Mouse (Mus musculus) midbrain, embryonic 10.5 days (tissue): ENCODE measurements at regions not wholly inside any gene's neighbourhood (a gene's known extent, or its start where the extent isn't known, plus 50 kb on each side); places are given as distances from the start of the nearest gene placed in this dataset.

Experiments
- DNase-seq: peaks from one replicate; pipeline ENCODE4 v3.0.0-alpha.2; 2017; ENCODE audit warnings: low spot score
- H3K27ac ChIP-seq: fragments of 300-500 bp; sonication (generic); replicated peaks from 2 replicates; pipeline ENCODE4 v1.5.1; 2016; ENCODE audit warnings: mild to moderate bottlenecking
- H3K27me3 ChIP-seq: fragments of 300-500 bp; sonication (generic); 2 replicates; pipeline ENCODE4 v1.6.1; 2016; ENCODE audit warnings: low read depth, mild to moderate bottlenecking; ENCODE audit not compliant: poor library complexity, severe bottlenecking
- H3K36me3 ChIP-seq: fragments of 300-500 bp; sonication (generic); 2 replicates; pipeline ENCODE4 v1.6.1; 2016; ENCODE audit warnings: mild to moderate bottlenecking, moderate library complexity
- H3K4me1 ChIP-seq: fragments of 300-500 bp; sonication (generic); 2 replicates; pipeline ENCODE4 v1.6.1; 2016
- H3K4me3 ChIP-seq: fragments of 300-500 bp; sonication (generic); 2 replicates; pipeline ENCODE4 v1.5.1; 2016; ENCODE audit warnings: mild to moderate bottlenecking, moderate library complexity
- H3K9me3 ChIP-seq: fragments of 300-500 bp; sonication (generic); replicated peaks from 2 replicates; pipeline ENCODE4 v1.6.1; 2016; ENCODE audit warnings: mild to moderate bottlenecking
- WGBS: fragments of 180-500 bp; shearing (Covaris S2); methylation state at CpG from one replicate; pipeline ENCODE4 v1.1.7; 2016; 5-methylcytosine and 5-hydroxymethylcytosine counted together

GRCm38 (mm10) chr12:28038161-28038911 lies 513.9 kb downstream of the Dcdc2c start:
- DNase-seq: no peak
- H3K27ac ChIP-seq: no peak overlapping the region
- no peak overlapping the region for H3K4me3 ChIP-seq
- H3K4me1 ChIP-seq: no peaks in the 10 kb centered on the region
- no peaks in the 10 kb centered on the region for H3K27me3 ChIP-seq
- H3K36me3 ChIP-seq: no peaks in the 10 kb centered on the region
- no peaks in the 10 kb centered on the region for H3K9me3 ChIP-seq
- WGBS: 89% methylated on average over 7 of the region's 7 CpGs

DNA sequence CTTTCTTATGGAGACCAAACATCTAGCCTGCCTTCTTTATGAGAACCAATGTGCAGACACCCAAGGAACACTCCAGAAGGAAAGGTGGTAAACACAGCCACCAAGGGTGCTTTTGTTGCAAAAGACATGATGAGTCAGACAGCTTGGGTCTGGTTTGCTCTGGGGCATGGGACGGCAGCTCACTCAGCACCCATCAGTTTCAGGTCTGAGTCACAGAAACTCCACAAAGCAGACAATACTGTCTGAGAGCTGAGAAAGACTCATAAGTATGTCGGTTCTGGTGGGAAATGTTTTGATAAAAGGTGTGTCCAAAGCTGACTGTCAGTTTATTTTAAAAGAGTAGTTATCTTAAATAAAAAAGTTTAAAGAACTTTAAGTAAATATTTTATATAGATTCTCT lies 553.0 kb downstream of the Dcdc2c start:
- Histone ChIP-seq H3K27ac (no peak overlapping the region), H3K36me3 (no peaks in the 10 kb centered on the region), H3K9me3 (no peaks in the 10 kb centered on the region), H3K4me3 (no peak overlapping the region), H3K27me3 (no peaks in the 10 kb centered on the region), H3K4me1 (no peaks in the 10 kb centered on the region)
- DNase-seq: no peak
- 91% methylated on average over 2 of the region's 2 CpGs for WGBS

DNA sequence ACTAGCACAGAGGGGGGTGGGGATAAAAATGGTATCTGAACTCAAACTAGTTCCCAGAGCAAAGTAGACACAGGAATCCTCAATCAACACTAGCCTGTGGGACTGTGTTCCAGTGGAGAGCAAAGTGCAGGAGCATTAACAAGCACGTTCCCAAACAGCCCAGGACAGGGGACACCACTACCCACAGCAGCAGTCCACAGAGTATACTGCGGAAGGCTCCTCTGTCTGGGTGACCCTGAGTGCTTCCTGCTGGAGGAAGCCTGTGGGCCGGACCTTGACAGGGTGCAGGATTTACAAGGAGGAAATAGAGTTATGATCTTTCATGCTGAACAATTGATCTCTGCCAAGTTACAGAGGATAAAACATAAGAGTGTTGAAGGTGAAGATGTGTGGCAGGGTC lies 560.0 kb downstream of the Dcdc2c start:
- 81% methylated on average over 3 of the region's 3 CpGs for WGBS

GRCm38 (mm10) chr12:27984261-27984841 lies 567.8 kb downstream of the Dcdc2c start:
- H3K4me3 ChIP-seq: no peak overlapping the region
- DNase-seq: no peak
- WGBS: 92% methylated on average over 3 of the region's 3 CpGs
- no peaks in the 10 kb centered on the region for H3K36me3 ChIP-seq
- H3K27ac ChIP-seq: no peak overlapping the region
- no peaks in the 10 kb centered on the region for H3K9me3 ChIP-seq
- no peaks in the 10 kb centered on the region for H3K4me1 ChIP-seq
- no peaks in the 10 kb centered on the region for H3K27me3 ChIP-seq

More for the DNA sequence above, 560.0 kb downstream of the Dcdc2c start:
- no peak overlapping the region for H3K27ac ChIP-seq
- no peak for DNase-seq
- H3K4me3 ChIP-seq: no peak overlapping the region
- H3K27me3 ChIP-seq: no peaks in the 10 kb centered on the region
- no peaks in the 10 kb centered on the region for H3K36me3 ChIP-seq
- no peaks in the 10 kb centered on the region for H3K9me3 ChIP-seq
- H3K4me1 ChIP-seq: no peaks in the 10 kb centered on the region

- Histone ChIP-seq H3K9me3 (no peaks in the 10 kb centered on the region), H3K4me3 (no peak overlapping the region), H3K27me3 (no peaks in the 10 kb centered on the region), H3K4me1 (peaks cover 19% of the 10 kb centered on the region), H3K36me3 (no peaks in the 10 kb centered on the region), H3K27ac (peak overlapping the region; percentile 35)
- WGBS: 54% methylated on average over 8 of the region's 8 CpGs
- DNase-seq: no peak
These were observed 573.8 kb downstream of the Dcdc2c start for GRCm38 (mm10) chr12:27978257-27978931.

DNA sequence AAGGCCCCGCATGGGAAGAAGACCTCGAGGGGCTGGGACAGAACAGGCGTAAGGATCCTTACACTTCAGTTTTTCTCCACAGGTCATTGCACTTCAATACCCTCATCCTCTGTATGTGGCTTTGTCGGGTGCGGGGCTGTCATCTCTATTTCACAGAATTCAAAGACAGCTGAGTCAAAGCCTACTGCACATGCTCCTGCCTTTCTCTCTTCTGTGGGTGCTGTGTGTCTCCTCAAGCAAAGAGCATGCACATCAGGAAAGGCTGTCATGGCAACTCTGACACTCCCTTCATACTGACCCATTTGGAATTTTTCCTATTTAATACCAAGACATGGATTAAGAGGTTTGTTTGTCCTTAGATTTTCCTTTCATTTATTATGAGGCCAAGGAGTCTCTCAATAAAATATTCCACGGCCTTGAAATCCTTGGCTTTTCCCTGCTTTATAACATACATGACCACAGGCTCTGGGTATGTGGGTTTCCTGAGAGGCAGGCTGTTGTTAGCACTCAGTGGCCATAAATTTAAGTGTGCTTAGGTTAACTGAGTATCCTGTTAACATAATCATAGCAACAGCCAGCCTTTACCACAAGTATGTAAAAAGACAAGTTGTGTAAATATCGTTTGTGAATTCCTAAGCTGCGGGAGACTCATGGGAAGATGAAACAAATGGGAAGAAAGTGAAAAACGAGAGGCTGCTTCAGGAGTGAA lies 574.5 kb downstream of the Dcdc2c start:
- peaks cover 19% of the 10 kb centered on the region for H3K4me1 ChIP-seq
- H3K4me3 ChIP-seq: no peak overlapping the region
- peak overlapping the region; percentile 35; the same call in 1 of the 2 replicates for H3K27ac ChIP-seq
- H3K9me3 ChIP-seq: no peaks in the 10 kb centered on the region
- peak; percentile 12 for DNase-seq
- WGBS: 67% methylated on average over 9 of the region's 9 CpGs
- H3K36me3 ChIP-seq: no peaks in the 10 kb centered on the region
- H3K27me3 ChIP-seq: no peaks in the 10 kb centered on the region

DNA sequence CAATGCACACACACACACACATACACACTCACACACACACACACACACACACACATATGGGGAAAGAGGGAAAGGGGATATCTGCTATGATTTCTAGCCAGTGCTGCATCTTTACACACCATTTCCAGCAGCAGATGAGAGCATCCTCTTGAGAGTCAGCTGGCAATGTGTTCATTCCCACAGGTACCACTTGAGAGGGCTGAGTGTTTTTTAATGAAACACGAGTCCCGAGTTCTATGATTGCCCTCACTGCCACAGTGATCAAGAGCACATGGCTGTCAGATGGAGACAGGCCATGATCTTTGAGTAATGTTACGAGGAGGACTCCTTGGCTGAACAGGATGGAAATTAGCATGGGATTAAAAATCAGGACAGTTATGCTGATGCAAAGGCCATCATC lies 589.3 kb downstream of the Dcdc2c start:
- 78% methylated on average over 3 of the region's 3 CpGs for WGBS
- Histone ChIP-seq H3K27ac (no peak overlapping the region), H3K36me3 (no peaks in the 10 kb centered on the region)

GRCm38 (mm10) chr12:27960064-27960463 lies 592.1 kb downstream of the Dcdc2c start:
- WGBS: 66% methylated on average over 6 of the region's 6 CpGs
- DNase-seq: no peak
- no peak overlapping the region for H3K27ac ChIP-seq

More for the DNA sequence above, 589.3 kb downstream of the Dcdc2c start:
- Histone ChIP-seq H3K4me3 (no peak overlapping the region), H3K27me3 (no peaks in the 10 kb centered on the region), H3K4me1 (no peaks in the 10 kb centered on the region), H3K9me3 (no peaks in the 10 kb centered on the region)
- no peak for DNase-seq

GRCm38 (mm10) chr12:27947646-27948045 lies 604.6 kb downstream of the Dcdc2c start:
- no peaks in the 10 kb centered on the region for H3K27me3 ChIP-seq
- 0 out of 2 replicates have a peak overlapping the region, but pooled peaks have one; percentile 57 for H3K27ac ChIP-seq
- peaks cover 26% of the 10 kb centered on the region for H3K4me1 ChIP-seq
- H3K9me3 ChIP-seq: no peaks in the 10 kb centered on the region
- WGBS: 80% methylated on average over 3 of the region's 3 CpGs
- no peaks in the 10 kb centered on the region for H3K36me3 ChIP-seq
- no peak for DNase-seq
- H3K4me3 ChIP-seq: no peak overlapping the region

More at GRCm38 (mm10) chr12:27960064-27960463, 592.1 kb downstream of the Dcdc2c start:
- Histone ChIP-seq H3K9me3 (no peaks in the 10 kb centered on the region), H3K4me3 (no peak overlapping the region), H3K27me3 (no peaks in the 10 kb centered on the region), H3K36me3 (no peaks in the 10 kb centered on the region), H3K4me1 (no peaks in the 10 kb centered on the region)

DNA sequence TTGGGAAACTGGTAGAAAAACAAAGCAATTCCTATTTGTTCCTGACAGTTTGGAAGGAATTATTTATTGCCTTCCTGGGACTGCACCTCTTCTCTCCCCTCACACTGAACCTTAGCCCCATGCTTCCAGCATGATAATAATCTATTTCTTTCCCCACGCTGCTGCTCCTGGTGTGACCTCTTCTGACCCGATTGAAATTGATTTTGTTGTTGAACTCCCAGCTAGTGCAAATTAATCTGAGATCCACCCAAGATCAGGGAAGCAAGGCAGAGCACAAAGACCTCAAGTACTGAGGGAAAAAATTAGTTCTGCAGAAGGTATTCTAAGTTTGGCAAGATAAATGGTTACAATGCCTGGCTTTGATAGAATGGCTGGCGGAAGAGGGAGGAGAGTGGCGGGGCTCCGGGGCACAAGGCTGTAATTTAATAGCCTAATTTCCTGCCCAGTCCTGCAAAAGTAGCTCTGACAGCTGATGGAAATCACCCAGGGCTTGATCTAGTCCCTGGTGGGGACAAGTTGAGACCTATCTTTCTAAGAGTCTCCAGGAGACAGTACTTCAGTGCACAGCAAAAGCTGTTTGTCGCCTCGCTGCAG lies 604.6 kb upstream of the Sox11 start:
- WGBS: 60% methylated on average over 7 of the region's 7 CpGs
- H3K36me3 ChIP-seq: no peaks in the 10 kb centered on the region
- H3K27me3 ChIP-seq: no peaks in the 10 kb centered on the region
- H3K9me3 ChIP-seq: no peaks in the 10 kb centered on the region
- peak overlapping the region; percentile 57; the same call in 1 of the 2 replicates for H3K27ac ChIP-seq
- peaks cover 26% of the 10 kb centered on the region for H3K4me1 ChIP-seq
- no peak for DNase-seq
- no peak overlapping the region for H3K4me3 ChIP-seq

- H3K4me3 ChIP-seq: no peak overlapping the region
- H3K27ac ChIP-seq: no peak overlapping the region
- peaks cover 26% of the 10 kb centered on the region for H3K4me1 ChIP-seq
- H3K27me3 ChIP-seq: no peaks in the 10 kb centered on the region
- H3K36me3 ChIP-seq: no peaks in the 10 kb centered on the region
- 64% methylated on average over 2 of the region's 2 CpGs for WGBS
- H3K9me3 ChIP-seq: no peaks in the 10 kb centered on the region
- DNase-seq: peak; percentile 19
These were observed 603.0 kb upstream of the Sox11 start for GRCm38 (mm10) chr12:27945411-27945810.

DNA sequence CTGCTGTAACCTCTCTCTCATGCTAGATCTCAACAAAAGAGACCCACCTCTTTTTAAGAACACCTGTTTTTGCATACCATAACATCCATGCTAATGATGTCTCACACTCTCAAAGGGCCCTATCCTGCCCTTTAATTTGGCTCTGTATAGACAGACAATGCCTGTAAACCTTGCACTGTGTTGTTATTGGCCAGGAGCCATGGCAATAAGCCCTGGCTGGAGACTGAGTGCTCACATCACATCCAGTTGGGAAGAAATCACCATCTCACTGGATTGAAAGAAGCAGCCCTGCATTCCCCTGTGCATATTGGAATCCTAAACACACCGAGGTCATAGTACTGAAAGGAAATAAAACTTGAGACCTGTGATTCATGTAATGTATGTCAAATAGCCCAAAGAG lies 598.7 kb upstream of the Sox11 start:
- no peak for DNase-seq
- Histone ChIP-seq H3K36me3 (no peaks in the 10 kb centered on the region), H3K4me1 (peaks cover 10% of the 10 kb centered on the region), H3K27me3 (no peaks in the 10 kb centered on the region), H3K4me3 (no peak overlapping the region), H3K27ac (no peak overlapping the region), H3K9me3 (no peaks in the 10 kb centered on the region)
- WGBS: 86% methylated on average over 1 of the region's 1 CpGs
